Mouse (Mus musculus): ENCODE measurements at regions not wholly inside any gene's neighbourhood (a gene's known extent, or its start where the extent isn't known, plus 50 kb on each side); places are given as distances from the start of the nearest gene placed in this dataset.

GRCm38 (mm10) chr14:105502633-105502975 lies 244.2 kb downstream of the Ndfip2 start:
- TF ChIP-seq CTCF (IDR thresholded peaks at IDR 0.05), result no peak

GRCm38 (mm10) chr14:105501792-105502632 lies 243.6 kb downstream of the Ndfip2 start:
- no peak for DNase-seq (ENCODE audit: extremely low spot score in 1 of 2, low spot score in 2 of 2)
- TF ChIP-seq CTCF (IDR thresholded peaks at IDR 0.05), result no peak
- Histone ChIP-seq H3K4me3 (no peak overlapping the region), H3K27ac (peak overlapping the region; percentile 2; the same call in 1 of the 2 replicates)
- intact Hi-C loops (cut with DNase I), result no loop called here

More at GRCm38 (mm10) chr14:105502633-105502975, 244.2 kb downstream of the Ndfip2 start:
- intact Hi-C loops (cut with DNase I), result no loop called here
- H3K4me3 ChIP-seq, result no peak overlapping the region
- no peak overlapping the region for H3K27ac ChIP-seq
- DNase-seq (ENCODE audit: extremely low spot score in 1 of 2, low spot score in 2 of 2), result no peak

- peak overlapping the region; percentile 32 for H3K27ac ChIP-seq
- intact Hi-C loops (cut with DNase I), result no loop called here
- TF ChIP-seq CTCF (IDR thresholded peaks at IDR 0.05), result no peak
- DNase-seq (ENCODE audit: extremely low spot score in 1 of 2, low spot score in 2 of 2), result no peak
- H3K4me3 ChIP-seq, result no peak overlapping the region
Observed at GRCm38 (mm10) chr14:105500966-105501741, 242.8 kb downstream of the Ndfip2 start.

GRCm38 (mm10) chr14:105499319-105499895 lies 241.0 kb downstream of the Ndfip2 start:
- H3K4me3 ChIP-seq, result no peak overlapping the region
- intact Hi-C loops (cut with DNase I), result loop anchor here (5.0 kb wide), 3 partner anchors 168 to 283 kb away; no protein-coding TSS in a partner anchor
- H3K27ac ChIP-seq, result peak overlapping the region; percentile 68
- DNase-seq (ENCODE audit: extremely low spot score in 1 of 2, low spot score in 2 of 2), result no peak
- no peak for TF ChIP-seq CTCF (IDR thresholded peaks at IDR 0.05)

- H3K27ac ChIP-seq, result peak overlapping the region; percentile 68
- H3K4me3 ChIP-seq, result no peak overlapping the region
- no peak for DNase-seq (ENCODE audit: extremely low spot score in 1 of 2, low spot score in 2 of 2)
- intact Hi-C loops (cut with DNase I), result loop anchor here (1.0 to 5.0 kb wide), 5 partner anchors 133 to 400 kb away; no protein-coding TSS in a partner anchor
- no peak for TF ChIP-seq CTCF (IDR thresholded peaks at IDR 0.05)
Observed at GRCm38 (mm10) chr14:105498155-105498906, 240.0 kb downstream of the Ndfip2 start.

GRCm38 (mm10) chr14:105495161-105495560 lies 236.8 kb downstream of the Ndfip2 start:
- DNase-seq (ENCODE audit: extremely low spot score in 1 of 2, low spot score in 2 of 2), result no peak
- Histone ChIP-seq H3K4me3 (no peak overlapping the region), H3K27ac (no peak overlapping the region)
- no peak for TF ChIP-seq CTCF (IDR thresholded peaks at IDR 0.05)
- intact Hi-C loops (cut with DNase I), result loop anchor here (5.0 kb wide), 3 partner anchors 172 to 287 kb away; no protein-coding TSS in a partner anchor

- Histone ChIP-seq H3K27ac (no peak overlapping the region), H3K4me3 (no peak overlapping the region)
- intact Hi-C loops (cut with DNase I), result no loop called here
- no peak for DNase-seq (ENCODE audit: extremely low spot score in 1 of 2, low spot score in 2 of 2)
- TF ChIP-seq CTCF (IDR thresholded peaks at IDR 0.05), result no peak
Observed at GRCm38 (mm10) chr14:105494415-105494814, 236.0 kb downstream of the Ndfip2 start.

- intact Hi-C loops (cut with DNase I), result no loop called here
- H3K27ac ChIP-seq, result peak overlapping the region; percentile 28; the same call in 1 of the 2 replicates
- H3K4me3 ChIP-seq, result no peak overlapping the region
- no peak for DNase-seq (ENCODE audit: extremely low spot score in 1 of 2, low spot score in 2 of 2)
- TF ChIP-seq CTCF (IDR thresholded peaks at IDR 0.05), result no peak; the same call in 1 of the 2 replicates
Observed at GRCm38 (mm10) chr14:105490158-105490557, 231.8 kb downstream of the Ndfip2 start.

GRCm38 (mm10) chr14:105483352-105484083 lies 225.1 kb downstream of the Ndfip2 start:
- peak overlapping the region; percentile 69 for H3K27ac ChIP-seq
- intact Hi-C loops (cut with DNase I), result loop anchor here (5.0 kb wide), 3 partner anchors 184 to 249 kb away; no protein-coding TSS in a partner anchor
- peak overlapping the region; percentile 43 for H3K4me3 ChIP-seq
- DNase-seq (ENCODE audit: extremely low spot score in 1 of 2, low spot score in 2 of 2), result peak; percentile 32 to 50
- no peak for TF ChIP-seq CTCF (IDR thresholded peaks at IDR 0.05)

GRCm38 (mm10) chr14:105482644-105483351 lies 224.4 kb downstream of the Ndfip2 start:
- DNase-seq (ENCODE audit: extremely low spot score in 1 of 2, low spot score in 2 of 2), result no peak
- intact Hi-C loops (cut with DNase I), result loop anchor here (5.0 kb wide), 3 partner anchors 185 to 250 kb away; no protein-coding TSS in a partner anchor
- Histone ChIP-seq H3K27ac (peak overlapping the region; percentile 69), H3K4me3 (peak overlapping the region; percentile 43)
- TF ChIP-seq CTCF (IDR thresholded peaks at IDR 0.05), result no peak
